Mouse (Mus musculus) forelimb bud, embryonic 11.5 days (tissue): ENCODE measurements around the gene Olfr224.
"Not testable (repeated sequence)": the region's sequence is repeated elsewhere in the genome, so short reads cannot be mapped to it uniquely, and the experiment has no call there.

Source experiments
- DNase-seq: peaks from one replicate; pipeline ENCODE4 v3.0.0-alpha.2; 2012; ENCODE audit warnings: low read depth, low spot score

The Olfr224 gene

DNA sequence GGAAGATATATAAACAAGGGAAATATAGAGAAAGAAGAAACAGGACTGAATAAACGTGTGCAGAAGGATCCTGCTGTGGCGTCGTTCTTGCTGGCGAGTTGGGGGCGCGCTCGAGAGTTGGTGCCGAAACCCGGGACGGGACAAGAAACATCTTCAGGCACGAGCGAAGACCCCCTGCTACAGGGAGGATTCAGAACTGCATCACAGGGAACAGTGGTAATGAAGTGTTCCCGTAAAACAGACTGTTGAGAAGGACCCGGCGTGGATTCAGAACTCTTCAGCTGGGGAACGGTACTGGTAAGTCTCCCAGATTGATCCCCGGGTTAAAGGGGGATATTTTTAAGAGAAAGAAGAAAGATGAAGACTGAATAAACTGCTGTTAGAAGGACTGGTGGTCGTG is 51.4 kb downstream of the Olfr224 start:
- DNase-seq: not testable (repeated sequence)
